Mouse (Mus musculus) skeletal muscle tissue, adult 2 months (tissue): ENCODE results near the gene Gm3095.
"Not testable (repeated sequence)": the region's sequence is repeated elsewhere in the genome, so short reads cannot be mapped to it uniquely, and the experiment has no call there.

Experiments
- DNase-seq: peaks from one replicate; pipeline ENCODE4 v3.0.0-alpha.2; 2012; ENCODE audit warnings: low read depth, low spot score

Gm3095 gene

DNA sequence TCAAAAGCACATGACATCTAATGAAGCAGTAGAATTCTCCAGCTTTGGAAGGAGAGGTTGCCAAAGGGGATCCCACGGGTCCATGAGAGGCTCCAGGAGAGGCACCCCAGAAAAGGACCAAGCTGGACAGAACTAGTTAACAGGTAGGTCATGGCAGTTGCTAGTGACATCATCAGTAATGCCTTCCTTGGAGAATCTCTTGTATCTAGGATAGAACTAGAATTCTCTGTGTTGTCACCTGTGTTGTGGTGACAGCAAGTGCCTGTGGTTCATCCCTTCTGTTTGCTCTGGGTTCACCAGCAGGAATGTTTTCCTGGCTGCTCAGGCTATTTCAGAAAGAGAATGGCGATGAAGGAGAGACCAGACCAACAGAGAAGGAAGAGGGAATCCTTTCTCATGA lies at the start of gene Gm3095:
Gm3095 (plus strand) TSS at position 301 of the 400 bp plus-strand sequence.
- not testable (repeated sequence) for DNase-seq

DNA sequence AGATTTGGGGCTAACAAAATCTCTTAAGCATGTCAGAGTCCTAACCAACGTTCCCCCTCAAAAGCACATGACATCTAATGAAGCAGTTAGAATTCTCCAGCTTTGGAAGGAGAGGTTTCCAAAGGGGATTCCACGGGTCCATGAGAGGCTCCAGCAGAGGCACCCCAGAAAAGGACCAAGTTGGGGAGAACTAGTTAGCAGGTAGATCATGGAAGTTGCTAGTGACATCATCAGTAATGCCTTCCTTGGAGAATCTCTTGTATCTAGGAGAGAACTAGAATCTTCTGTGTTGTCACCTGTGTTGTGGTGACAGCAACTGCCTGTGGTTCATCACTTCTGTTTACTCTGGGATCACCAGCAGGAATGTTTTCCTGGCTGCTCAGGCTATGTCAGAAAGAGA lies 31.9 kb upstream of the Gm3095 start, which contains the start of gene Gm3029:
Gm3029 (plus strand) TSS at position 301 of the 400 bp plus-strand sequence.
- DNase-seq: not testable (repeated sequence)

DNA sequence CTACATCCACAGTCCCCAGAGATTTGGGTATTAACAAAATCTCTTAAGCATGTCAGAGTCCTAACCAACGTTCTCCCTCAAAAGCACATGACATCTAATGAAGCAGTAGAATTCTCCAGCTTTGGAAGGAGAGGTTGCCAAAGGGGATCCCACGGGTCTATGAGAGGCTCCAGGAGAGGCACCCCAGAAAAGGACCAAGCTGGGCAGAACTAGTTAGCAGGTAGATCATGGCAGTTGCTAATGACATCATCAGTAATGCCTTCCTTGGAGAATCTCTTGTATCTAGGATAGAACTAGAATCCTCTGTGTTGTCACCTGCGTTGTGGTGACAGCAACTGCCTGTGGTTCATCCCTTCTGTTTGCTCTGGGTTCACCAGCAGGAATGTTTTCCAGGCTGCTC lies 34.7 kb downstream of the Gm3095 start, which contains the start of gene Gm3099:
Gm3099 (plus strand) TSS at position 301 of the 400 bp plus-strand sequence.
- DNase-seq: not testable (repeated sequence)
